Mouse (Mus musculus) limb, embryonic 10.5 days (tissue): ENCODE measurements around the gene Lrrc51. TPM values are rescaled to one million over a fixed set of nuclear protein-coding genes. Genes with fewer than 3 reads are reported as not detected.

Experiments
- DNase-seq: peaks from one replicate; pipeline ENCODE4 v3.0.0-alpha.2; 2017; ENCODE audit warnings: low spot score
- H3K27ac ChIP-seq: fragments of 300-500 bp; sonication (generic); 2 replicates; pipeline ENCODE4 v1.5.1; 2016; ENCODE audit warnings: mild to moderate bottlenecking
- H3K27me3 ChIP-seq: fragments of 300-500 bp; sonication (generic); 2 replicates; pipeline ENCODE4 v1.6.1; 2016; ENCODE audit warnings: low read depth, mild to moderate bottlenecking; ENCODE audit not compliant: poor library complexity, severe bottlenecking
- H3K36me3 ChIP-seq: fragments of 300-500 bp; sonication (generic); 2 replicates; pipeline ENCODE4 v1.6.1; 2016; ENCODE audit warnings: mild to moderate bottlenecking, moderate library complexity
- H3K4me1 ChIP-seq: fragments of 300-500 bp; sonication (generic); 2 replicates; pipeline ENCODE4 v1.6.1; 2016
- H3K4me3 ChIP-seq: fragments of 300-500 bp; sonication (generic); 2 replicates; pipeline ENCODE4 v1.5.1; 2016; ENCODE audit warnings: mild to moderate bottlenecking, moderate library complexity
- H3K9me3 ChIP-seq: fragments of 300-500 bp; sonication (generic); replicated peaks from 2 replicates; pipeline ENCODE4 v1.6.1; 2016; ENCODE audit warnings: mild to moderate bottlenecking
- WGBS: fragments of 180-500 bp; shearing (Covaris S2); methylation state at CpG from one replicate; pipeline ENCODE4 v1.1.7; 2016; 5-methylcytosine and 5-hydroxymethylcytosine counted together
- microRNA-seq: library from miRNA; unstranded; fragments of <30 nt; microRNA quantifications from one replicate; pipeline ENCODE4, GENCODE M21; 2017
- polyA plus RNA-seq: library from polyadenylated mRNA; unstranded; fragments of >200 nt; fragmentation: Nextera tagmentation; extraction: Ambion mirVana; gene quantifications from 2 replicates; pipeline ENCODE4 v1.2.1, GENCODE M21; 2016

Gene Lrrc51
- polyA plus RNA-seq, 1 experiment from 2014 or later: 11.2 TPM

DNA sequence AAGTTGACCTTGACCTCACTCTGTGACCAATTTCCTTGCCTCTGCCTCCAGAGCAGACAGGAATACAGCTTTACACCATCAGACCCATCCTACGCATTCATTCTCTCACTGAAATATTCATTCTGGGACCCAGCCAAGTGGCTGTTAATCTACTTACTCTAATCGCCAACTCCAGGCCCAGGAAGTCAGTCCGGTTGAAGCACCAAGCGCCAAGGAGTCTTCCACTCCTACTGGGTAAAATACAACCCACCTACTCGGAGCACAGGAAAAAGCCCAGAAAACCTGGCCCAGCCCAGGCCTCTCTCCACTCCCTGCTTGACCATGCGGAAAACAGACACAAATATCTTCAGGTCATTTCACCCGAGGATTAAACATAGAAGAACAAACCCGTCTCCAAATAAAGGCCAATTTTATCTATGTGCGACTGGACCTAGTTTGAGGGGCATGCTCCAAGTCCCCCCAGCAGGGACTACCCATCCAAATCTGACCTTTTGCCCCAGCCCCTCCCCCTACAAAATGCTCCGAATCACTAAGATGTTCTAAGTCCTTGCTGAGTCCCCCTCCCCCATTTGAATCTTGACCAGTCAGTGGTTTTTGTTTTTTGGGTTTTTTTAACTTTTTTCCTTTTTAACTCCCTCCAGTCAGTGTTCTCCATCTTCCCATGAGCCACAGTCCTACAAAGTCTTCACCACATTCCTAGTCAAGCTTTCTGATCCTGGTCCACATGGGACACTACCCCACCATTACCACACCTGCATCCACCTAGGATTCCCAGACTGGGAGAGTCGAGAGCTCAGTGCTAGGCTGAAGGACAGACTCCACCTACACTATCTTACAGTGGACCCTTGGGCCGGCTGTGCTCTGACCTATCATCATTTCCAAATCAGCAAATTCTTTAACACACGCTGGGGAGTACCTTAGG is 65.2 kb downstream of the Lrrc51 start:
- Histone ChIP-seq H3K4me3 (no peak overlapping the region), H3K36me3 (no peaks in the 10 kb centered on the region), H3K27me3 (no peaks in the 10 kb centered on the region), H3K27ac (no peak overlapping the region), H3K4me1 (no peaks in the 10 kb centered on the region), H3K9me3 (no peaks in the 10 kb centered on the region)
- DNase-seq: no peak
- 84% methylated on average over 13 of the region's 13 CpGs for WGBS

DNA sequence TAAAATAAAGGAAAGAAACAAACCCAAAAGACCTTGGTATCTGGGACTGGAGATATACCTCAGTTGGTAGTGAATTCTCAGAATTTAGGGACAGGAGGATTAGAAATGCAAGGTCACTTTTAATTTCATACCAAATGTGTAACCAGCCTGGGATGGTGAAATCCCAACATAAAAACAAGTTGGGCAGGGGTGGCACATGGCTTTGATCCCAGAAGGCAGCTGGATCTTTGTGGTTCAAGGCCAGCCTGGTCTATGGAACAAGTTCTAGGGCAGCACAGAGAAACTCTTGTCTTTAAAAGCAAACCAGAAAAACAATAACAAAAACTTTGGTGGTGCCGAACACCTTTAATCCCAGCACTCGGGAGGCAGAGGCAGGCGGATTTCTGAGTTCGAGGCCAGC is 66.2 kb downstream of the Lrrc51 start:
- WGBS: 90% methylated on average over 4 of the region's 4 CpGs
- no peaks in the 10 kb centered on the region for H3K4me1 ChIP-seq
- no peak for DNase-seq
- no peaks in the 10 kb centered on the region for H3K36me3 ChIP-seq
- no peak overlapping the region for H3K4me3 ChIP-seq
- H3K27me3 ChIP-seq: no peaks in the 10 kb centered on the region
- H3K9me3 ChIP-seq: no peaks in the 10 kb centered on the region
- H3K27ac ChIP-seq: no peak overlapping the region

- Histone ChIP-seq H3K36me3 (no peaks in the 10 kb centered on the region), H3K9me3 (no peaks in the 10 kb centered on the region), H3K4me3 (no peak overlapping the region), H3K27me3 (no peaks in the 10 kb centered on the region), H3K4me1 (no peaks in the 10 kb centered on the region), H3K27ac (no peak overlapping the region)
- 86% methylated on average over 11 of the region's 11 CpGs for WGBS
- no peak for DNase-seq
Measured at GRCm38 (mm10) chr7:101866491-101867265, 67.0 kb downstream of the Lrrc51 start.

- Histone ChIP-seq H3K4me1 (no peaks in the 10 kb centered on the region), H3K27me3 (no peaks in the 10 kb centered on the region), H3K27ac (no peak within 1 kb of the TSS), H3K4me3 (no peak within 1 kb of the TSS), H3K9me3 (no peaks in the 10 kb centered on the region), H3K36me3 (no peaks in the 10 kb centered on the region)
- no peak for DNase-seq
- WGBS: 83% methylated on average over 3 of the region's 3 CpGs
Measured at GRCm38 (mm10) chr7:101863415-101863814, 70.3 kb downstream of the Lrrc51 start, which contains the start of gene Anapc15. Anapc15 (plus strand) TSS chr7:101863715.

Small RNA genes lying within 50 kb of the gene (microRNA-seq; reads per million reads assigned to microRNA genes)
- not detected for gene Gm22655

Other genes with a start within 250 kb of the Lrrc51 start
- gene Phox2a, start 115.6 kb downstream of the Lrrc51 start, polyA plus RNA-seq: 0.11 TPM in 1 of 2 replicates, not detected in the other
- gene Inppl1, start 95.7 kb downstream of the Lrrc51 start, polyA plus RNA-seq: 41.6 and 57.8 TPM in 2 replicates
- 0.21 TPM in 1 of 2 replicates, not detected in the other for gene Folr2, start 76.7 kb downstream of the Lrrc51 start, polyA plus RNA-seq
- 115 and 120 TPM in 2 replicates for gene Anapc15, start 70.2 kb downstream of the Lrrc51 start, polyA plus RNA-seq
- gene Folr1, start 63.1 kb downstream of the Lrrc51 start, polyA plus RNA-seq: not detected in 2 replicates
- 180 and 181 TPM in 2 replicates for gene Lamtor1, start 28.0 kb downstream of the Lrrc51 start, polyA plus RNA-seq
- gene Tomt, start 27.5 kb downstream of the Lrrc51 start, polyA plus RNA-seq: 0.73 and 0.94 TPM in 2 replicates
- gene Numa1, start 216 bp upstream of the Lrrc51 start, polyA plus RNA-seq: 108 and 130 TPM in 2 replicates
- 2.3 and 3.4 TPM in 2 replicates for gene Il18bp, start 84.8 kb upstream of the Lrrc51 start, polyA plus RNA-seq
- 29.3 and 31.0 TPM in 2 replicates for gene Rnf121, start 131.6 kb upstream of the Lrrc51 start, polyA plus RNA-seq
- gene Xndc1, start 131.6 kb upstream of the Lrrc51 start, polyA plus RNA-seq: 39.7 and 51.5 TPM in 2 replicates
- gene Xntrpc, start 131.8 kb upstream of the Lrrc51 start, polyA plus RNA-seq: 1.4 and 1.8 TPM in 2 replicates
- gene Trpc2, start 149.2 kb upstream of the Lrrc51 start, polyA plus RNA-seq: not detected in 2 replicates
- gene Art1, start 167.8 kb upstream of the Lrrc51 start, polyA plus RNA-seq: 0.50 and 0.85 TPM in 2 replicates
- 4.3 and 5.8 TPM in 2 replicates for gene Art5, start 175.6 kb upstream of the Lrrc51 start, polyA plus RNA-seq
- gene Chrna10, start 182.9 kb upstream of the Lrrc51 start, polyA plus RNA-seq: 0.14 TPM in 1 of 2 replicates, not detected in the other